Comparison of ENCODE assay signal across 8 mouse cellular contexts in genomic region chr3:79811632-79812031, GRCm38 (mm10). TPM values are rescaled to one million over a fixed set of nuclear protein-coding genes. Genes with fewer than 3 reads are reported as not detected.
DNase-seq lines count a peak whose midpoint lies in the region; ATAC-seq and TF ChIP-seq lines count a peak whose summit lies in the region.
"Had no signal": no experiment of that assay in that cellular context is flagged by ENCODE, and none has a peak within 500 bp of the region (broad histone marks: within the 10 kb centered on the region; RNA-seq: fewer than 3 reads in every experiment).

No protein-coding gene starts in this region.

- no peak overlapping the region for H3K9ac ChIP-seq in lung, postnatal 0 days (replicated peaks; ENCODE audit: low read depth)
- H3K9ac ChIP-seq: limb, embryonic 13.5 days had no signal

- H3K36me3 ChIP-seq in kidney, adult 2 months (ENCODE audit: control insufficient read depth, insufficient read depth, low read length): no peaks in the 10 kb centered on the region
- H3K36me3 ChIP-seq in lung, postnatal 0 days (ENCODE audit: insufficient read depth, low read length): no peaks in the 10 kb centered on the region
- H3K36me3 ChIP-seq: limb, embryonic 13.5 days had no signal

- H3K4me1 ChIP-seq in kidney, adult 2 months (ENCODE audit: control insufficient read depth, insufficient read depth, low read length): no peaks in the 10 kb centered on the region
- H3K4me1 ChIP-seq in lung, postnatal 0 days (ENCODE audit: insufficient read depth, low read depth, low read length): no peaks in the 10 kb centered on the region
- H3K4me1 ChIP-seq: limb, embryonic 13.5 days had no signal

- no peak for TF ChIP-seq POLR2A in kidney, adult 2 months (IDR thresholded peaks at IDR 0.05; ENCODE audit: low read depth, low read length)

- H3K27me3 ChIP-seq in kidney, adult 2 months (replicated peaks; ENCODE audit: control insufficient read depth, insufficient read depth, low read length): no peaks in the 10 kb centered on the region
- no peaks in the 10 kb centered on the region for H3K27me3 ChIP-seq in lung, postnatal 0 days (replicated peaks; ENCODE audit: insufficient read depth, low read length)

- ATAC-seq in CD4-positive, CD25-positive, alpha-beta regulatory T cell, adult 4 months: peak; percentile 43
- ATAC-seq in lung, postnatal 0 days: no peak
- no peak for ATAC-seq in megakaryocyte-erythroid progenitor cell, adult 5-6 weeks (replicated peaks; ENCODE audit: low FRiP score, low TSS enrichment, poor library complexity, severe bottlenecking)

- H3K27ac ChIP-seq in kidney, adult 2 months (ENCODE audit: insufficient read depth, low read depth, low read length): no peak overlapping the region
- no peak overlapping the region for H3K27ac ChIP-seq in lung, postnatal 0 days (ENCODE audit: low read length)
- H3K27ac ChIP-seq: limb, embryonic 13.5 days had no signal

- no peak overlapping the region for H3K4me2 ChIP-seq in lung, postnatal 0 days (replicated peaks; ENCODE audit: low read depth, low read length)
- H3K4me2 ChIP-seq: limb, embryonic 13.5 days had no signal

- H3K4me3 ChIP-seq in kidney, adult 2 months (ENCODE audit: insufficient read depth, low read depth, low read length): no peak overlapping the region
- H3K4me3 ChIP-seq in lung, postnatal 0 days (ENCODE audit: low read depth, low read length): no peak overlapping the region
- H3K4me3 ChIP-seq: limb, embryonic 13.5 days had no signal

- peak; percentile 27 for DNase-seq in kidney, adult 2 months
- DNase-seq in kidney, adult 18-20 months: no peak
- DNase-seq in MN1 (ENCODE audit: low spot score): peak; percentile 31
- DNase-seq in lung, postnatal 0 days (ENCODE audit: low spot score): no peak
- no peak for DNase-seq in ovary, postnatal 10 days (ENCODE audit: low spot score)

- no peak for TF ChIP-seq EP300 in lung, postnatal 0 days (IDR thresholded peaks at IDR 0.05)

- H3K9me3 ChIP-seq in lung, postnatal 0 days (ENCODE audit: low read length): no peaks in the 10 kb centered on the region
- H3K9me3 ChIP-seq: limb, embryonic 13.5 days had no signal

- WGBS in kidney, adult 2 months: 38% methylated on average over 3 of the region's 3 CpGs
- WGBS in lung, postnatal 0 days: 48% methylated on average over 3 of the region's 3 CpGs

- peak; percentile 45 for TF ChIP-seq CTCF in kidney, adult 2 months (conservative IDR thresholded peaks at IDR 0.05; ENCODE audit: insufficient read depth, insufficient read length, low read depth, low read length)
- TF ChIP-seq CTCF in lung, postnatal 0 days (IDR thresholded peaks at IDR 0.05): peak; percentile 59

RNA-seq across cellular contexts. Expression of gene Tmem144, which starts 40.9 kb away (rescaled TPM):
- polyA plus RNA-seq in kidney, adult 2 months (2012; rRNA removed): 7.1 and 7.4 TPM in 2 replicates
- polyA plus RNA-seq in CD4-positive, CD25-positive, alpha-beta regulatory T cell, adult 4 months (2017; shearing (Covaris generic)): not detected
- polyA plus RNA-seq in lung, postnatal 0 days (2015; fragmentation: Nextera tagmentation; extraction: Ambion mirVana): 4.4 and 4.8 TPM in 2 replicates
- total RNA-seq in megakaryocyte-erythroid progenitor cell, adult 5-6 weeks (2014; fragmentation: Nextera tagmentation): not detected in 2 replicates
- 0.30 TPM in 1 of 2 replicates, not detected in the other for total RNA-seq in megakaryocyte-erythroid progenitor cell, adult 5-6 weeks (2017)

Comparison
In these comparisons a context has a peak if more than half of its experiments do, and no peak if none do; other contexts are left out.
1. DNase-seq: peak in kidney, adult 2 months (single experiment) and MN1 (single experiment); none in kidney, adult 18-20 months (single experiment), lung, postnatal 0 days (single experiment) and ovary, postnatal 10 days (single experiment).